Mouse (Mus musculus) kidney, postnatal 14 days (tissue): ENCODE results near the gene Prr15.

Experiments
- DNase-seq: peaks from one replicate; pipeline ENCODE4 v3.0.0; 2022; ENCODE audit warnings: mixed read lengths

The Prr15 gene

GRCm38 (mm10) chr6:54325246-54325885 lies at the start of gene Prr15:
TSS of gene Prr15 (plus strand) at chr6:54325835.
- no peak for DNase-seq

- no peak for DNase-seq
These were observed 48.4 kb upstream of the Prr15 start for GRCm38 (mm10) chr6:54277234-54277633.

- no peak for DNase-seq
These were observed 47.8 kb upstream of the Prr15 start for GRCm38 (mm10) chr6:54277828-54278227.

DNA sequence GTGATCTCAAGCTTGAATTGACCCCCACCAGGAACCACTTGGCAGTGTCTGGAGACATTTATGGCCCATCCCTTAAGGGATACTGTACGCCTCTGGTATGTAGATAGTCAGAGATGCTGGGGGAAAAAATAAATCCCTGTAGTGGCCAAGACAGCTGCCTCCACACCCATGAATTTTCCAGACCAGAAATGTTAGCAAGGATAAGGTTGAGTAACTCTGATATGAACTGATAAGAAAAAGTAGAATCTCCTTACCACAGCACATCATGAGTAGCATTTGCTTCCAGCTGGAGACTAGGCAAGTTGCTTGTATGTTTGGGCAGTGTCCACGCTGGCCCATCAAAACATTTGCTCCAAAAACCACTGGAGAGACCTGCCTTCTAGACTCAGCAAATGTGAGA lies 47.0 kb upstream of the Prr15 start:
- DNase-seq: peak; percentile 39

- peak; percentile 39 for DNase-seq
These were observed 46.2 kb upstream of the Prr15 start for GRCm38 (mm10) chr6:54279391-54279790.

DNA sequence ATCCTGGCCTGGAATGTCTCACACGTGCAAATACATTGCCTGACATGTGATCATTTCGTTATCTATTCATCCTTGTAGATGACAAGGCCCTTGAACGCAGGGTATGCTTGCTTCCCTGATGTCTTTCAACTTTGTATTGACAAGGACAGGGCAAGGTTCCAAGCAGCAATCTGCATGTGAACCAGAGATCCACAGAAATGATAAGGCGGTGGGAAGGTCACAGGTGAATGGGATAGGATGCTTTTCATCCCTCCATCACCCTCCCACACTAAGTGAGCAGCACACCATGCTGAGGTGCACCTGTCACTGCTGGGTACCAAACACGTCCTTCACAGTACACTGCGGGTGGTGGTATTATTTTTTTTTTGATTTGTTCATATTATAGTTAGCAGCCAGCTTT lies 45.4 kb upstream of the Prr15 start:
- no peak for DNase-seq

GRCm38 (mm10) chr6:54283299-54283698 lies 42.3 kb upstream of the Prr15 start:
- no peak for DNase-seq

- no peak for DNase-seq
These were observed 41.4 kb upstream of the Prr15 start for GRCm38 (mm10) chr6:54284167-54284711.

GRCm38 (mm10) chr6:54286813-54287212 lies 38.8 kb upstream of the Prr15 start:
- no peak for DNase-seq

GRCm38 (mm10) chr6:54289774-54290500 lies 35.7 kb upstream of the Prr15 start:
- no peak for DNase-seq

DNA sequence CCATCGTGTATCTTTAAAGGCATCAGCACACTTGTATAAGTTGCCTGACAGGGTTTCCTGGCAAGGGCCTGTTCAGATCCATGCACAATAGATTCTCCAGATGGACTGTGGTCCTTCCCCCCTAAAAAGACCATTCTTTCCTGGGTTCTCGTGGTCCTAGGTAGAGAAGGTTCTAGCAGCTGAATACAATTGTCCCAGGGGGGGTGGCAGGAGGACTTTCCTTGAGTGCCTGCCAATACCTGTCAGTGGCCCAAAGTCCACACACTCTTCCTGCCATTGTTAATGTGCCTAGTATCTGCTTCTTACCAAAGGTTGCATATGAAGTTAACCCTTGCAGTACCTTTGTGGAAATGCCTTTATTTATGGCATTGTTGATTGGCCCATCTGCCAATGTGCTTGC lies 28.4 kb upstream of the Prr15 start:
- no peak for DNase-seq

DNA sequence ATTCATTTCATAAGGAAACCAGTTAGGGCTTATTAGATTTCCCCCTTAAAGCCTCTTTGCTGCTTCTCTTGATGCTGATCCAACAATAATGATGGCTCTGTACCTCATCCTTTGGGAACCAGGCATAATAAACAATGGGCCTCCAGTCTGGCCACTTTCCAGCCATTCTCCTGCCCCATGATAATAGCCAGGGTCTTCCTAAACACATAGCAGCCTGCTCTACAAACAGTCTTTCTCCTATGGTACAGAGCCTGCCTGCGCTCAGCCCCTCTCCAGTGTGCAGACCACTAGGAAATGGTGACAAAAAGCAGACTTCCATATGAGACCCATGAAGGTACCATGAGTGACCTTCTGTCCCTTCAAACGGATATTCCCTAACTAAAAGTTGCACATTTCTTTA lies 26.2 kb upstream of the Prr15 start:
- peak; percentile 39 for DNase-seq

DNA sequence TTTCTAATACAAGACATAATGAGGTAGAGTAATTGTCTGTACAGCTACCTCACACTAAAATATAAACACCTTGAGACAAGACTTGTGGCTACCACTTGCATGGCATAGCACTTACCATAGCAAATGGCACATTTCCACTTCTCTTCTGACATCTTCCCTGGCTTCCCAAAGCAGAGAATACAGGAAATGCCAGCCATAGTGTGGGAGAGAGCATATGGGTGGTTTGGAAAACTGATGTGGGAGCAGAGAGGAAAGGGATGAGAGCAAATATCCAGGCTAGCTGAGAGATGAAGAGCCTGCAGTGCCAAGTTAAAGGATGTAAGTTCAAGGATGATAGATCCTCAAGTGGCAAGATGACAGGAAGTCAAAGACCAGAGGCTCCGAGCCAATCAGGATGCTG lies 19.9 kb upstream of the Prr15 start:
- DNase-seq: no peak

DNA sequence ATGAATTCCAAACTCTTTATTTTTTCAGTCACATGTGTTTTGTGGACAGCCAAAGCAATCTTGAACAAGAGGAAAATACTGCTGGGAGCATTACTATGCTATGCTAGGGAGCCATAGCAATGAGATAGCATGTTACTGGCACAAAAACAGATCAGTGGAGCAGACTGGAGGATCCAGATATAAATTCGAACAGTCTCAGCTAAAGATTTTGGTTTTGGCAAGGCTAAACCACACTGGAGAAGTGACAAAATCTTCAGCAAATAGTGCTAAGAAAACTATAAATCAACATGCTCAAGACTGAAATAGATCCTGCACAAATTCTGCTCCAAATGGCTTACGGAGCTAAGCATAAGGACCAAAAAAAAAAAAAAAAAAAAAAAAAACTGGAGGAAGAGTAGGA lies 12.6 kb upstream of the Prr15 start:
- DNase-seq: no peak

- no peak for DNase-seq
These were observed 7.0 kb upstream of the Prr15 start for GRCm38 (mm10) chr6:54318618-54319017.

GRCm38 (mm10) chr6:54319198-54319597 lies 6.4 kb upstream of the Prr15 start:
- DNase-seq: peak; percentile 25

DNA sequence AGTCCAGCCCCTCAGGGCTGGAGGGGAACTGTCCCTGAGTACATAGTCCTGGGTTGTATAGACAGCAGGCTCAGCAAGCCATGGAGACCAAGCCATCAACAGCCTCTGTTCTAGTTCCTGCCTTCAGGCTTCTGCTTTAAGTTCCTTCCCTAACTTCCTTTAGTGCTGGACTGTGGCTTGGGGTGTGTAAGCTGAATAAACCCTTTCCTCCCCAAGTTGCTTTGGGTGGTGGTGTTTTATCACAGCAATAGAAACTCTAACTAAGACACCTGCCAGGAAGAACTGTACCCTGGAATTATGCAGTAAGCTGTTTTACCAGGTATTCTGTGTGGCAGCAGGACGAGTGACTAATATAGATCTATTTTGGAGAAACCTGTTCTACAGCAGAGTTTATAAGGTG lies 5.4 kb upstream of the Prr15 start:
- DNase-seq: no peak

GRCm38 (mm10) chr6:54326671-54327625 lies 1.3 kb downstream of the Prr15 start:
- DNase-seq: peak; percentile 89

DNA sequence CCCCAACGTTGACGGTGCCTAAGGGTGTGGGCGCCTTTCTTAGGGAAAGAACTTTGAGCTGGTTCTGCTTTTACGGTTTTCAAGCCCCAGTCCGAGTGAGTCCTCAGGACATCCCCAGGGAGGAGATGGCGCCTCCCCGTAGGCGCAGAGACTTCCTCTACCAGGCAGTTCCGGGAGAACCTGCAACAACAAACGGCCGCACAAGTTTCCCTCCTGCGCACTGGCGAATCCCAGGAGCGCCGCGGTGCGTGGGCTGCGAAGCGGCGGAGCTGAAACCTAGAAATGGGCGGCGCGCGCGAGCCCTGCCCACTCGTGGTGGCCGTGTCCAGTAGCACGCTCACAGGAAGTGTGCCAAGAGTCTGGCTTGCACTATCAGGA lies 2.0 kb downstream of the Prr15 start:
- peak; percentile 80 for DNase-seq

- DNase-seq: no peak
These were observed 3.1 kb downstream of the Prr15 start for GRCm38 (mm10) chr6:54328783-54329182.

GRCm38 (mm10) chr6:54329598-54329997 lies 4.0 kb downstream of the Prr15 start:
- no peak for DNase-seq

- peak; percentile 73 for DNase-seq
These were observed 4.5 kb downstream of the Prr15 start for GRCm38 (mm10) chr6:54330166-54330565.

DNA sequence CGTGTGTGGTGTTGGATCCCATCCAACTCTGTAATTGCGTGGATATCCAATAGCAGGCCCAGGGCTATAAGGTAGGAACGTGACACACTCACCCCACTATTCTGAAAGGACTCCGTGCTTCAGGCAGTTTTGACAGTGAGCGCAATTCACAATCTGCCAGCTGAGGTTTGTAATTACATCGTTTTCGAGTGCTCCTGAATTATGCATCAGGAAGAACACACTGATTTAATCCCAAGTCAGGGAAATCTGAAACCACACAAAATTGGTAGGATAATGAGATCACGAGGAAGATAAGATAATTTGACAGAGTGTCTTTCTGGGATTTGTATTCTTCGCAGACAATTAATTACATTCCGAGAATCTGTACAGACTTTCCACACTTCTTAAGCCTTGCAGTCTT lies 6.1 kb downstream of the Prr15 start:
- no peak for DNase-seq
